30 mouse cellular contexts compared by ENCODE assay signal in the genomic region with DNA sequence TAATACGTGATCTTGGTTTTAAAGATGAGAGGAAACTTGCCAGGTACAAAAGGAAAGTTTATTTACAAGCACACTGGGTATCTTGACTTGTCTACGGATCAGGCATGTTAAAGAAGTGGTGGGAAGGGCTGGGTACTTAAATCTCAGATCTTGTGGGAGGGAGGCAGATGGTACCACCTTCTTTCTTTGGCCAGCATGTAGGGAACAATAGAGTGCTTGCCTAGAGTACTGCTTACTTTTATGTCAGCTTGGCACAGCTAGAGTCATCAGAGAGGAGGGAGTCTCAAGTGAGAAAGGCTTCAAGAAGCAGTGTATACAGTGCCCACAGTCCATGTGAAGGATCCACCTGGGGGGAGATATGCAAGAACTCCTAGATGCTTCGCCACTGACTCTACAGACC. TPM values are rescaled to one million over a fixed set of nuclear protein-coding genes. Genes with fewer than 3 reads are reported as not detected.
"Had no signal": no experiment of that assay in that cellular context is flagged by ENCODE, and none has a peak within 500 bp of the region (broad histone marks: within the 10 kb centered on the region; RNA-seq: fewer than 3 reads in every experiment).

No protein-coding gene starts in this region.

- H3K9me3 ChIP-seq: limb, embryonic 10.5 days; limb, embryonic 12.5 days; limb, embryonic 13.5 days; limb, embryonic 15.5 days; liver, embryonic 12.5 days; liver, embryonic 13.5 days; liver, embryonic 15.5 days; lung, embryonic 15.5 days; megakaryocyte, embryonic 14.5 days; midbrain, embryonic 10.5 days; midbrain, embryonic 12.5 days; midbrain, embryonic 13.5 days had no signal

- H3K4me3 ChIP-seq: left cerebral cortex, adult 2 months; limb, embryonic 10.5 days; limb, embryonic 12.5 days; limb, embryonic 13.5 days; limb, embryonic 15.5 days; liver, embryonic 12.5 days; liver, embryonic 13.5 days; liver, embryonic 15.5 days; lung, embryonic 15.5 days; megakaryocyte, embryonic 14.5 days; midbrain, embryonic 10.5 days; midbrain, embryonic 12.5 days; midbrain, embryonic 13.5 days; myocyte had no signal

- H3K4me2 ChIP-seq: limb, embryonic 12.5 days; limb, embryonic 13.5 days; limb, embryonic 15.5 days; liver, embryonic 11.5 days; liver, embryonic 12.5 days; liver, embryonic 13.5 days; liver, embryonic 15.5 days; lung, embryonic 14.5 days; lung, embryonic 15.5 days; midbrain, embryonic 12.5 days; midbrain, embryonic 13.5 days had no signal

- DNase-seq: left cerebral cortex, postnatal 4 days; liver; liver, embryonic 13.5 days; liver, postnatal 0 days; lung, adult 18-20 months; lung, adult 2 months; lung, embryonic 14.5 days; lung, postnatal 10 days; lung, postnatal 14 days; lung, postnatal 36 days; lung, postnatal 4 days; midbrain, embryonic 14.5 days had no signal

- H3K4me1 ChIP-seq: midbrain, embryonic 12.5 days; midbrain, embryonic 13.5 days had no signal

- H3K9ac ChIP-seq: limb, embryonic 12.5 days; limb, embryonic 13.5 days; limb, embryonic 15.5 days; liver, embryonic 12.5 days; liver, embryonic 13.5 days; liver, embryonic 14.5 days; liver, embryonic 15.5 days; liver, postnatal 0 days; lung, embryonic 14.5 days; lung, embryonic 15.5 days; midbrain, embryonic 12.5 days; midbrain, embryonic 13.5 days had no signal

- H3K27me3 ChIP-seq: limb, embryonic 12.5 days; limb, embryonic 13.5 days; limb, embryonic 15.5 days; liver, embryonic 13.5 days; liver, embryonic 15.5 days; lung, embryonic 15.5 days; midbrain, embryonic 12.5 days; midbrain, embryonic 13.5 days had no signal

- H3K27ac ChIP-seq: left cerebral cortex, adult 2 months; limb, embryonic 10.5 days; limb, embryonic 12.5 days; limb, embryonic 15.5 days; liver, embryonic 12.5 days; liver, embryonic 13.5 days; liver, embryonic 14.5 days; liver, embryonic 15.5 days; lung, embryonic 15.5 days; macrophage; midbrain, embryonic 10.5 days; midbrain, embryonic 12.5 days; midbrain, embryonic 13.5 days had no signal

- ATAC-seq: liver, embryonic 12.5 days; liver, postnatal 0 days; lung, postnatal 0 days; midbrain, embryonic 13.5 days; midbrain, embryonic 16.5 days had no signal

- H3K36me3 ChIP-seq: limb, embryonic 10.5 days; limb, embryonic 12.5 days; limb, embryonic 13.5 days; limb, embryonic 15.5 days; liver, embryonic 12.5 days; liver, embryonic 13.5 days; liver, embryonic 15.5 days; lung, embryonic 15.5 days; midbrain, embryonic 10.5 days; midbrain, embryonic 12.5 days; midbrain, embryonic 13.5 days had no signal

RNA-seq across cellular contexts. Expression of a gene that starts 27.1 kb away (rescaled TPM):
- polyA plus RNA-seq: myocyte had no signal
